Mouse (Mus musculus) brown adipose tissue, adult 24 weeks (tissue): Measurements from ENCODE around the gene Tgds. TPM values are rescaled to one million over a fixed set of nuclear protein-coding genes. Genes with fewer than 3 reads are reported as not detected.

Experiments used
- H3K27ac ChIP-seq: fragments of 200-500 bp; replicated peaks from 2 replicates; pipeline ENCODE4 v1.5.1; 2012; ENCODE audit warnings: low read depth, mild to moderate bottlenecking, low read length
- H3K4me1 ChIP-seq: fragments of 200-500 bp; 2 replicates; pipeline ENCODE4 v1.6.1; 2012; ENCODE audit warnings: low read length, mixed read lengths; ENCODE audit not compliant: control insufficient read depth, insufficient read depth, insufficient read length
- H3K4me3 ChIP-seq: fragments of 200-500 bp; 2 replicates; pipeline ENCODE4 v1.5.1; 2012; ENCODE audit warnings: low read depth, mild to moderate bottlenecking, low read length, moderate library complexity; ENCODE audit not compliant: insufficient read depth
- polyA plus RNA-seq: library from polyadenylated mRNA; stranded (reverse); fragments of >200 nt; gene quantifications from 2 replicates; pipeline ENCODE4 v1.2.4, GENCODE M21; 2012; ENCODE audit not compliant: missing spikeins, insufficient read depth, insufficient read length

Tgds gene
- polyA plus RNA-seq, 1 experiment, result 14.8 TPM

- Histone ChIP-seq H3K4me1 (no peaks in the 10 kb centered on the region), H3K27ac (no peak overlapping the region), H3K4me3 (no peak overlapping the region)
Observed at GRCm38 (mm10) chr14:118101227-118101990, 31.1 kb downstream of the Tgds start.

GRCm38 (mm10) chr14:118098265-118098664, 34.3 kb downstream of the Tgds start:
- Histone ChIP-seq H3K4me1 (no peaks in the 10 kb centered on the region), H3K27ac (no peak overlapping the region), H3K4me3 (no peak overlapping the region)

GRCm38 (mm10) chr14:118089806-118090392, 42.7 kb downstream of the Tgds start:
- peak overlapping the region; percentile 85 for H3K4me3 ChIP-seq
- H3K4me1 ChIP-seq, result peaks cover 2% of the 10 kb centered on the region; the same call in 1 of the 2 replicates
- peak overlapping the region; percentile 34 for H3K27ac ChIP-seq

GRCm38 (mm10) chr14:118089215-118089805, 43.2 kb downstream of the Tgds start:
- Histone ChIP-seq H3K4me3 (peak overlapping the region; percentile 85), H3K27ac (peak overlapping the region; percentile 85), H3K4me1 (peaks cover 2% of the 10 kb centered on the region; the same call in 1 of the 2 replicates)

GRCm38 (mm10) chr14:118088437-118089207, 43.9 kb downstream of the Tgds start:
- peak overlapping the region; percentile 85 for H3K27ac ChIP-seq

GRCm38 (mm10) chr14:118086271-118087035, 46.1 kb downstream of the Tgds start:
- peaks cover 6% of the 10 kb centered on the region for H3K4me1 ChIP-seq
- H3K4me3 ChIP-seq, result no peak overlapping the region

More at GRCm38 (mm10) chr14:118088437-118089207, 43.9 kb downstream of the Tgds start:
- Histone ChIP-seq H3K4me1 (peaks cover 4% of the 10 kb centered on the region), H3K4me3 (peak overlapping the region; percentile 85)

GRCm38 (mm10) chr14:118083851-118084250, 48.7 kb downstream of the Tgds start:
- Histone ChIP-seq H3K27ac (no peak overlapping the region), H3K4me1 (peaks cover 6% of the 10 kb centered on the region)

More at GRCm38 (mm10) chr14:118086271-118087035, 46.1 kb downstream of the Tgds start:
- H3K27ac ChIP-seq, result no peak overlapping the region

GRCm38 (mm10) chr14:118080606-118081005, 51.9 kb downstream of the Tgds start:
- no peak overlapping the region for H3K4me3 ChIP-seq
- peaks cover 4% of the 10 kb centered on the region for H3K4me1 ChIP-seq
- H3K27ac ChIP-seq, result no peak overlapping the region

More at GRCm38 (mm10) chr14:118083851-118084250, 48.7 kb downstream of the Tgds start:
- no peak overlapping the region for H3K4me3 ChIP-seq

GRCm38 (mm10) chr14:118070100-118070499, 62.5 kb downstream of the Tgds start:
- no peak overlapping the region for H3K4me3 ChIP-seq
- peaks cover 11% of the 10 kb centered on the region; the same call in 1 of the 2 replicates for H3K4me1 ChIP-seq
- peak overlapping the region; percentile 82 for H3K27ac ChIP-seq

- H3K4me1 ChIP-seq, result peaks cover 11% of the 10 kb centered on the region; the same call in 1 of the 2 replicates
- H3K4me3 ChIP-seq, result no peak overlapping the region
- H3K27ac ChIP-seq, result peak overlapping the region; percentile 82
Observed at GRCm38 (mm10) chr14:118069439-118070079, 63.0 kb downstream of the Tgds start.

Other genes with a start within 250 kb of the Tgds start
- gene Dct, start 80.5 kb downstream of the Tgds start, polyA plus RNA-seq, result not detected in 2 replicates
- gene Gpr180, start 4.4 kb upstream of the Tgds start, polyA plus RNA-seq, result 14.7 and 19.6 TPM in 2 replicates
- not detected in 2 replicates for gene Sox21, start 104.3 kb upstream of the Tgds start, polyA plus RNA-seq
- gene Gm9376, start 134.2 kb upstream of the Tgds start, polyA plus RNA-seq, result not detected in 2 replicates